Mouse (Mus musculus) cortical plate, adult 2 months (tissue): ENCODE results near the gene Art4.

ENCODE experiments used
- CTCF ChIP-seq: fragments of 200-500 bp; IDR thresholded peaks from 2 replicates; pipeline ENCODE4 v1.5.1; 2011; ENCODE audit warnings: mild to moderate bottlenecking, control low read depth, low read length; ENCODE audit not compliant: insufficient read depth; ENCODE audit errors: extremely low read depth
- POLR2A ChIP-seq: fragments of 200-500 bp; IDR thresholded peaks from 2 replicates; pipeline ENCODE4 v1.6.1; 2011; ENCODE audit warnings: mild to moderate bottlenecking, low read length, control low read depth; ENCODE audit not compliant: insufficient read depth; ENCODE audit errors: extremely low read depth

GRCm38 (mm10) chr6:136855183-136855582 lies 2.4 kb downstream of the Art4 start:
- TF ChIP-seq CTCF (no peak), POLR2A (no peak)
